Mouse (Mus musculus) macrophage (primary cell): ENCODE measurements at regions not wholly inside any gene's neighbourhood (a gene's known extent, or its start where the extent isn't known, plus 50 kb on each side); places are given as distances from the start of the nearest gene placed in this dataset.
"Not testable (repeated sequence)": the region's sequence is repeated elsewhere in the genome, so short reads cannot be mapped to it uniquely, and the experiment has no call there.

Experiments used
- H3K27ac ChIP-seq: fragments of 350-480 bp; formaldehyde crosslinking; 2 replicates; pipeline ENCODE4 v1.9.0; 2021
- H3K36me3 ChIP-seq: fragments of 350-480 bp; formaldehyde crosslinking; 2 replicates; pipeline ENCODE4 v1.9.0; 2021; ENCODE audit errors: inconsistent target
- H3K4me3 ChIP-seq: fragments of 350-480 bp; formaldehyde crosslinking; 2 replicates; pipeline ENCODE4 v1.9.0; 2021; ENCODE audit errors: inconsistent target
- H3K79me2 ChIP-seq: fragments of 350-480 bp; formaldehyde crosslinking; 2 replicates; pipeline ENCODE4 v1.9.0; 2021; ENCODE audit errors: inconsistent target
- WGBS: methylation state at CpG from one replicate; pipeline ENCODE4 v1.1.7; 2026; ENCODE audit warnings: inconsistent platforms; ENCODE audit not compliant: missing documents; 5-methylcytosine and 5-hydroxymethylcytosine counted together

GRCm38 (mm10) chr10:120682021-120682420, 205.8 kb upstream of the Hmga2 start:
- Histone ChIP-seq H3K36me3 (no peaks in the 10 kb centered on the region), H3K79me2 (no peaks in the 10 kb centered on the region), H3K27ac (no peak overlapping the region), H3K4me3 (no peak overlapping the region)
- WGBS, result 93% methylated on average over 9 of the region's 10 CpGs

DNA sequence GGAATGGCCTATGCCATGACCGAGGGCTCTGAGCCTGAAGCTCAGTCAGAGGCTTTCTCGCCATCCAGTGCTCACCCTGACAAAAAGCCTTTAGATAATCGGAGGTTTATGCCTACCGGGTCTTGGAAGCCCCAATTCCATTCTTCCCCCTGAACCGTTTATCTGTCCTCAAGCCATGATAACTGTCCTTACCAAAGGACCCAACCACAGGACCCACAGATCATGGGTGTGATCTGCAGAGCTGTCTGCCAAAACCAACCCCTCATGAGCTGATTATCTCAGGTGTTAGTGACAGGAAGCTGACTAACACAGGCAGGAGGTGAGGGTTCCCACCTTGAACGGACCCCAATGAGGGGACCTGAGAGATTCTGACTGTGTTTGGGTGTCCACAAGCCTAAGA, 203.7 kb upstream of the Hmga2 start:
- H3K4me3 ChIP-seq, result no peak overlapping the region
- 41% methylated on average over 6 of the region's 6 CpGs for WGBS
- H3K27ac ChIP-seq, result no peak overlapping the region
- H3K79me2 ChIP-seq, result no peaks in the 10 kb centered on the region
- H3K36me3 ChIP-seq, result no peaks in the 10 kb centered on the region

DNA sequence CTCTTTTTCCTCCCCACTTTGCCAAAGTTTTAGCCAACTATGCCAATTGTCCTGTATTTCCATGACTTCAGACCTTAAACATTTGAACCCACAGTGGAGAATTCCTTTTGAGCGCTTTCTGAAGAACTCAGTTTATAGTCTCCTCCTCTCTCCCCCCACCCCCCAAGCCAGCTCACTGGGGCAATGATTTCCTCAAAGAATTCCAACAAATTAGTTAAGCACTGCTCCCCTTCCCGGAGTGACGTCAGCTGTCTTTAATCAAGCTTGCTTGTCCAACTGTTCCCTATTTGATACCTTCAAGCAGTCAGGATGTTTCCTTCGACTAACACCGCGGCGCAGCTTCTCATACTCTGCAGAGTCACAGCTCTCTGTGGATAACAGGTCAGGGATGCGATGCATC, 202.0 kb upstream of the Hmga2 start:
- WGBS, result 95% methylated on average over 7 of the region's 8 CpGs
- H3K79me2 ChIP-seq, result no peaks in the 10 kb centered on the region
- H3K4me3 ChIP-seq, result no peak overlapping the region
- no peak overlapping the region for H3K27ac ChIP-seq
- no peaks in the 10 kb centered on the region for H3K36me3 ChIP-seq

GRCm38 (mm10) chr10:120675369-120675768, 199.1 kb upstream of the Hmga2 start:
- Histone ChIP-seq H3K4me3 (no peak overlapping the region), H3K36me3 (no peaks in the 10 kb centered on the region), H3K27ac (no peak overlapping the region), H3K79me2 (no peaks in the 10 kb centered on the region)
- WGBS, result 91% methylated on average over 4 of the region's 4 CpGs

DNA sequence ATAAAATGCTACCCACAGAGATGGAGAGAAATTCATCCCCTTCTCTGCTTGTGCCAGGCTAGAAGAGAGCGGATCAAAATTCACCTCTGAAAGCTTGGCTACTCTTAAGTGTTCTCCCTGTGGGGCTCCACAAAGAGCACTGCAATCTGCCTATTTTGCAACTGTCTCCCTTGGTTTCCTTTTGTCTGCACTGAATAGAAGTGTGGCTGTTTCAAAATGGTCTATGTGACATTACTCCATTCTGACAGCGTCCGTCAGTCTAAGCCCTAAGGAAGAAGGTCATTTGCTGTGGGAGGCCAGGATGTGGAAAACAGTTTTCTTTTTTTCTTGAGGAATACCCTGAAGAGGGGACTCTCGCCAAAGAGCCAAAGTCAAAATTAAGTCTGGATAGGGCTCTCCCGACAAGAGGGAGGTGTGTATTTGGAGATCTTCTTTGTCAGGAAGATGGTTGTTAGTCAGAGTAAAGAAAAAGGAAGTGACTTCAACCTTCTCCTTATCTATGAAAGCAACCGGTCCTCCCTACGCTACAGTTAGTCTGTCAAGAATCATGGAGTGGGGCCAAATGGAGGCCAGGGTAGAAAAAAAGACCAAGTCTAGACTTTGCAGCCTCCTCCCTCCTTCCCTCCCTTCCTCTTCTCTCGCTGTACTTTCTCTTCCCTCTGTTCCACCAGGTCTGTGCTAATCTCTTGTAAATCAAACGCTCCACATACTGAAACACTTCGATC, 198.2 kb upstream of the Hmga2 start:
- H3K27ac ChIP-seq, result peak overlapping the region; percentile 40
- H3K79me2 ChIP-seq, result no peaks in the 10 kb centered on the region
- no peaks in the 10 kb centered on the region for H3K36me3 ChIP-seq
- H3K4me3 ChIP-seq, result no peak overlapping the region
- 19% methylated on average over 9 of the region's 10 CpGs for WGBS

- not testable (repeated sequence) for H3K36me3 ChIP-seq, H3K79me2 ChIP-seq, H3K4me3 ChIP-seq
- 99% methylated on average over 5 of the region's 7 CpGs for WGBS
- H3K27ac ChIP-seq, result peak overlapping the region; percentile 94; the same call in 1 of the 2 replicates
Measured at GRCm38 (mm10) chr10:120667678-120668031, 191.4 kb upstream of the Hmga2 start.

DNA sequence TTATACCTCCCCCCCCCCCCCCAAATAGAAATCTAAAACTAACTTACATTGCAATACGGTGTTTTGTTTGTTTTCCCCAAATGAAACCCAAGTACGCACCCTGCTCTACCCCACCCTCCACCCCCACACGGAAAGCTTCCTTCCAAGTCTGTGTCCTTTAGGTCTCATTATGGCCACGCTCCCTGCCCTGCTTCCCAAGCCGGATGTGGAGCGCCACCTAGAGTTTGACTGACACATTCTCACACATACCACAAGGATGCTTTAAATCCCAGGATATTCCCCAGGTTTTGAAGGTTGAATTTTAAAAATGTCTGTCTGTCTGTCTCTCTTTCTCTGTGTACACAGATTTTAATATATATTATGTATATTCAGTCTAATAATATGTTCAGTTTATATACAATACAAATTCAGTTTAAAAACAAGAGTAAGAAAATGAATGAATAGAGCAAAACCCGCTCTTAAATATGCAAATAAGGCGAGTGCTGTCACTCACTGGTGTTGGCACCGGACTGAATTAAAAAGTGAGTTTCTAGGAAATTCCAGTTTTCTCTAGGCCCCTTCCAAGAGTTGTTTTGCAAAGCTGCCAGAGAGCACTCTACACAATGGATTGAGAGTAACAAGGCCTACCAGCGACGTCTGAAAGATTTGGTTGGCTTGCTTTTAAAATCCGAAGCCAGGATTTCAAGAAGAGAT, 190.9 kb upstream of the Hmga2 start:
- no peak overlapping the region for H3K4me3 ChIP-seq
- H3K27ac ChIP-seq, result peak overlapping the region; percentile 94
- no peaks in the 10 kb centered on the region for H3K79me2 ChIP-seq
- WGBS, result 93% methylated on average over 12 of the region's 12 CpGs
- H3K36me3 ChIP-seq, result no peaks in the 10 kb centered on the region

DNA sequence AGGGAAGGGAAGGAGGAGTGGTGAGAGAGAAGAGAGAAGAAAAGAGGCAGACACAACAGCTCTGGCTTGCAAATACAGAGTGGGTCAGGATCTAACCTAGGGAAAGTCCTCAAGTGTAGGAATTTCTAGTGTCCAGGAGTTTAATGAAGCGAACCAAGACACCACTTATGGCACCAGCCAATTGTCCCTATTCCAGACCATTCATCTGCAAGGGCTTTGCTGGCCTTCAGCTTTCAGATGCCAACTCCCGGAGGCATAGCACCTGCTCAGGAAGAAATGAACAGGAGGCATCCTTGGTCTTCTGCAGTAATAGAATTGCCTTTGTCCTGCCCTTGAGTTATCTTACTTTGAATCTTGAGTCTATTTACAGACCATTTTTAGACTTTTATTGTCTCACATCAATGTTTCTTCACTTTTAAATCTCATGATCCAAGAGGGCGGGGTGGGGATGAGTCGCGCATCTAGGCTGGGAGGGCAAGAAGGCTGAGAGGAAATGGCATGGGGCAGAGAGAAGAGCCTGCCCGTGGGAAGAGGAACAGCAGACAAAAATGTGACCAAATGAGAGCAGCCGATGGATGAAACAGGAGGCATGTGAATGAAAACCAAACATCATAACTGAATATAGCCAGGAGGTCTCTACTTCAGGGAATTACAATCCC, 190.1 kb upstream of the Hmga2 start:
- Histone ChIP-seq H3K79me2 (no peaks in the 10 kb centered on the region), H3K4me3 (peak overlapping the region; percentile 19; the same call in 1 of the 2 replicates), H3K27ac (peak overlapping the region; percentile 94), H3K36me3 (no peaks in the 10 kb centered on the region)
- WGBS, result 52% methylated on average over 7 of the region's 7 CpGs

GRCm38 (mm10) chr10:120665670-120666069, 189.4 kb upstream of the Hmga2 start:
- Histone ChIP-seq H3K27ac (peak overlapping the region; percentile 94), H3K4me3 (peak overlapping the region; percentile 19), H3K79me2 (no peaks in the 10 kb centered on the region), H3K36me3 (no peaks in the 10 kb centered on the region)
- 19% methylated on average over 3 of the region's 5 CpGs for WGBS

DNA sequence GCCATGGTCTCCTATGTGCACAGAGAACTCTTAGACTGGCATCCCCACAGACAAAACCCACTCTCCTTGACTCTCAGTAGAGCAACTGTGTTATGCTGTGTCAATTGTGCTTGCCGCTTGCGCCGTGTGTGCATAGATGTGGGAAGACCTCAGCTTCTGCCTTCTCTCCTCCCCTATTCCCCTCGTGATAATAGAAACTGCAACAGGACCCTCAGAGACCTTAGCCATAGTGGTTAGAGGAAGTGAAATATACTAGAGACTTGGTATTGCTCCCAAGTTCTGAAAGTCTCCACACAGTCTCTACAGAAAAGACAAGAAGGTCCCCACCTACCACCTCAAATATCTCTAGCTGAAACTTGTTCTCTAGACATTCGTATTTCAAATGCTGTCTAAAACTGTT, 188.2 kb upstream of the Hmga2 start:
- Histone ChIP-seq H3K36me3 (no peaks in the 10 kb centered on the region), H3K27ac (peak overlapping the region; percentile 94), H3K79me2 (no peaks in the 10 kb centered on the region), H3K4me3 (no peak overlapping the region)
- WGBS, result 58% methylated on average over 5 of the region's 5 CpGs

- Histone ChIP-seq H3K4me3 (no peak overlapping the region), H3K36me3 (no peaks in the 10 kb centered on the region), H3K27ac (no peak overlapping the region), H3K79me2 (no peaks in the 10 kb centered on the region)
- 95% methylated on average over 11 of the region's 11 CpGs for WGBS
Measured at GRCm38 (mm10) chr10:120663396-120663795, 187.1 kb upstream of the Hmga2 start.

GRCm38 (mm10) chr10:120660503-120660902, 184.2 kb upstream of the Hmga2 start:
- Histone ChIP-seq H3K27ac (no peak overlapping the region), H3K36me3 (no peaks in the 10 kb centered on the region), H3K79me2 (no peaks in the 10 kb centered on the region), H3K4me3 (no peak overlapping the region)
- 88% methylated on average over 6 of the region's 6 CpGs for WGBS

- 97% methylated on average over 14 of the region's 14 CpGs for WGBS
- Histone ChIP-seq H3K79me2 (no peaks in the 10 kb centered on the region), H3K27ac (no peak overlapping the region), H3K4me3 (no peak overlapping the region), H3K36me3 (no peaks in the 10 kb centered on the region)
Measured at GRCm38 (mm10) chr10:120655238-120655931, 179.1 kb upstream of the Hmga2 start.

DNA sequence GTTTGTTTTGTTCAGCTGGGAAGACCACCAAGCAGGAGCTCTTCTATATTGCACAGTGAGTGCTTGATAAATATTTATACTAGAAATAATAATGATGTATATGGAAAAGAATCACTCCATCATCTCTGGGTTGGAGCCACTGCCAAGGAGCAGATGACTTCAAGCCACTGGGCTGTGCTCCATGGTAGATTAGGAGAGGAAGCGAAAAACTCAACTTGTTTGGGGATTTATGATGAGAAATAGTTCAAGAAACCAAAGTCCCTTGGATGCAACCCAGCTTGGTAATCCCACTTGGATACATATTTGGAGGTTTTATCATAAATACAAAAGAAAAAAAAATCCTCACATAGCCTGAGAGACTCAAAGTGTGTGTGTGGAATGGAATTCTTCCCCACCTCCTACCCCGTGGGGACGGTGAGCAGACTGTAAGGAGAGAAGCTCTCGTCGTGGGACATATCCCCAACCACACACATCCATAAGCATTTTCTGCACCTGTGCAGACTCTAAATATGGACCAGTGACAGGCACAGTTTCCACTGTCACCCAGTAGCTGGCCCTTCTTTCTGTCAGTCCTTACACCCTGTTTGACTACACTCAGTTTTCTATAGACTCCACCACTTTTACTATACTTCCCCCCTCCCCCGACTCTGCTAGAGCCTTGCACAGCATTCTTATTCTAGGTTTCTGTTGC, 176.4 kb upstream of the Hmga2 start:
- Histone ChIP-seq H3K27ac (peak overlapping the region; percentile 15; the same call in 1 of the 2 replicates), H3K79me2 (no peaks in the 10 kb centered on the region), H3K4me3 (no peak overlapping the region), H3K36me3 (no peaks in the 10 kb centered on the region)
- 98% methylated on average over 6 of the region's 6 CpGs for WGBS
